Mouse (Mus musculus): ENCODE results near the gene Pde1b. TPM values are rescaled to one million over a fixed set of nuclear protein-coding genes. Genes with fewer than 3 reads are reported as not detected.

Gene Pde1b
- total and polyA plus RNA-seq, 2 experiments from 2014 or later = 0.88 to 1.3 TPM

DNA sequence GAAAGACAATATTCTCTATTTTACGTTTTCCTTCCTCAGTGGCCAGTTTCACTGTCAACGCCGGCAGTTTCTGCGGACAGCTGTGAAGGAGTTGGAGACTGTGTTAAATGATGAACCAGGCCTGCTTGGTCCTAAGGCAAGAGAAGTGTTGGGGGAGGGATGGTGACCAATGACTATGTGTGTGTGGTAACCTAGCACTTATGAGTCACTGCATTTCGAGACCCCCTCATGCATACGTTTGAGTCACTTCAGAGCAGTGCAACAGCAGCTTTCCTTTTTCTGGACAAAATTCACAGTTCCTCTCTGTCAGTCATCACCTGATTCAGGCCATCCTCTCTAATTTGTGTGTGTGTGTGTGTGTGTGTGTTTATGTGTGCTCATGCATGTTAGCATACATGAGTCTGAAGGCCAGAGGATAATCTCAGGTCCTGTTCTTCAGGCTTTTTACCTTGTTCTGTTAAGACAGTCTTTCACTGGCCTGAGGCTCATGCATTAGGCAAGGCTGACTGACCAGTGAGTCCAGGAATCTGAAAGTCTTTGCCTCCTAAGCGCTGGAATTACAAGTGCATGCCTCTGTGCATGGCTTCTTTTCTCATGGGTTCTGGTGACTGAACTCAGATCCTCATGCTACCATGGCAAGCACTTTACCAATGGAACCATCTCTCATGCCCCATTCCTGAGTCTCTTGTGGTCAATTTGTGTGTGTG, 31.2 kb upstream of the Pde1b start:
- Histone ChIP-seq H3K9me3 (replicated peaks; ENCODE audit: control insufficient read depth, low read length) (no peaks in the 10 kb centered on the region), H3K9ac (replicated peaks; ENCODE audit: low read depth, low read length) (no peak overlapping the region), H3K36me3 (replicated peaks; ENCODE audit: control insufficient read depth, insufficient read depth, low read length) (no peaks in the 10 kb centered on the region), H3K4me1 (ENCODE audit: control insufficient read depth, insufficient read depth) (no peaks in the 10 kb centered on the region), H3K27me3 (ENCODE audit: control insufficient read depth, insufficient read depth, low read length) (no peaks in the 10 kb centered on the region), H3K27ac (ENCODE audit: low read depth) (no peak overlapping the region), H3K4me3 (ENCODE audit: low read depth, low read length) (no peak overlapping the region), H3K4me2 (ENCODE audit: low read depth, low read length) (no peak overlapping the region)
- TF ChIP-seq EP300 (IDR thresholded peaks at IDR 0.05; ENCODE audit: low read depth) (no peak), CTCF (IDR thresholded peaks at IDR 0.05; ENCODE audit: low read depth) (no peak)
- no peak for DNase-seq (ENCODE audit: low spot score)
- WGBS = 76% methylated on average over 7 of the region's 7 CpGs
- no peak for ATAC-seq (ENCODE audit: insufficient read depth, low read depth)

DNA sequence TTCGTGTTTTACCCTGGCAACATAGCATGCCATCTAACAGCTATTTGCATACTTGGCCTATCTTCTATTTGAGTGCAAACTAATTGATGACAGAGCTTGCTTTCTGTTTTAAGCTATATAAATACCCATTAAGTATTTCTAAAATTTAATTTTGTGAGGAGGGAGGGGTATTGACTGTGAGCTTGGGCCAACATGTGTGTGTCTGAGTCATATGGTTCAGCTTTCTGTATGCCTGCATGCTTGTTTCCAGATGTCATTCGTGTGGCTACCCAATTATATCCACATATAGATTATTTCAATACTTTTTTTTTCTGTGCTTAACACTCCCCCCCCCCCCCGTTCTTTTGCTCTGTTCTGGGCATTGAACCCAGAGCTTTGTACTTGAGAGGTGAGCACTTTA, 30.6 kb upstream of the Pde1b start:
- H3K27ac ChIP-seq (ENCODE audit: low read depth) = no peak overlapping the region
- H3K4me2 ChIP-seq (ENCODE audit: low read depth, low read length) = no peak overlapping the region
- no peak overlapping the region for H3K4me3 ChIP-seq (ENCODE audit: low read depth, low read length)
- no peaks in the 10 kb centered on the region for H3K36me3 ChIP-seq (replicated peaks; ENCODE audit: control insufficient read depth, insufficient read depth, low read length)
- no peak overlapping the region for H3K9ac ChIP-seq (replicated peaks; ENCODE audit: low read depth, low read length)
- no peaks in the 10 kb centered on the region for H3K9me3 ChIP-seq (replicated peaks; ENCODE audit: control insufficient read depth, low read length)
- no peak for TF ChIP-seq EP300 (IDR thresholded peaks at IDR 0.05; ENCODE audit: low read depth)
- no peak for TF ChIP-seq CTCF (IDR thresholded peaks at IDR 0.05; ENCODE audit: low read depth)
- H3K27me3 ChIP-seq (ENCODE audit: control insufficient read depth, insufficient read depth, low read length) = no peaks in the 10 kb centered on the region
- no peaks in the 10 kb centered on the region for H3K4me1 ChIP-seq (ENCODE audit: control insufficient read depth, insufficient read depth)
- ATAC-seq (ENCODE audit: insufficient read depth, low read depth) (no peak), DNase-seq (ENCODE audit: low spot score) (no peak)
- WGBS = 74% methylated on average over 3 of the region's 3 CpGs

GRCm38 (mm10) chr15:103473182-103473581, 29.7 kb upstream of the Pde1b start:
- no peaks in the 10 kb centered on the region for H3K4me1 ChIP-seq (ENCODE audit: control insufficient read depth, insufficient read depth)
- H3K27me3 ChIP-seq (ENCODE audit: control insufficient read depth, insufficient read depth, low read length) = no peaks in the 10 kb centered on the region
- no peak overlapping the region for H3K9ac ChIP-seq (replicated peaks; ENCODE audit: low read depth, low read length)
- no peak overlapping the region for H3K4me3 ChIP-seq (ENCODE audit: low read depth, low read length)
- DNase-seq (ENCODE audit: low spot score) (no peak), ATAC-seq (ENCODE audit: insufficient read depth, low read depth) (no peak)
- no peak for TF ChIP-seq CTCF (IDR thresholded peaks at IDR 0.05; ENCODE audit: low read depth)
- TF ChIP-seq EP300 (IDR thresholded peaks at IDR 0.05; ENCODE audit: low read depth) = no peak
- WGBS = 84% methylated on average over 7 of the region's 7 CpGs
- no peak overlapping the region for H3K4me2 ChIP-seq (ENCODE audit: low read depth, low read length)
- H3K27ac ChIP-seq (ENCODE audit: low read depth) = no peak overlapping the region
- no peaks in the 10 kb centered on the region for H3K36me3 ChIP-seq (replicated peaks; ENCODE audit: control insufficient read depth, insufficient read depth, low read length)
- H3K9me3 ChIP-seq (replicated peaks; ENCODE audit: control insufficient read depth, low read length) = no peaks in the 10 kb centered on the region

GRCm38 (mm10) chr15:103473769-103474168, 29.1 kb upstream of the Pde1b start:
- 86% methylated on average over 5 of the region's 5 CpGs for WGBS
- DNase-seq (ENCODE audit: low spot score) (no peak), ATAC-seq (ENCODE audit: insufficient read depth, low read depth) (no peak)
- Histone ChIP-seq H3K4me3 (ENCODE audit: low read depth, low read length) (no peak overlapping the region), H3K9me3 (replicated peaks; ENCODE audit: control insufficient read depth, low read length) (no peaks in the 10 kb centered on the region), H3K9ac (replicated peaks; ENCODE audit: low read depth, low read length) (no peak overlapping the region), H3K4me2 (ENCODE audit: low read depth, low read length) (no peak overlapping the region), H3K27me3 (ENCODE audit: control insufficient read depth, insufficient read depth, low read length) (no peaks in the 10 kb centered on the region), H3K36me3 (replicated peaks; ENCODE audit: control insufficient read depth, insufficient read depth, low read length) (no peaks in the 10 kb centered on the region), H3K27ac (ENCODE audit: low read depth) (no peak overlapping the region), H3K4me1 (ENCODE audit: control insufficient read depth, insufficient read depth) (no peaks in the 10 kb centered on the region)
- TF ChIP-seq EP300 (IDR thresholded peaks at IDR 0.05; ENCODE audit: low read depth) (no peak), CTCF (IDR thresholded peaks at IDR 0.05; ENCODE audit: low read depth) (no peak)

DNA sequence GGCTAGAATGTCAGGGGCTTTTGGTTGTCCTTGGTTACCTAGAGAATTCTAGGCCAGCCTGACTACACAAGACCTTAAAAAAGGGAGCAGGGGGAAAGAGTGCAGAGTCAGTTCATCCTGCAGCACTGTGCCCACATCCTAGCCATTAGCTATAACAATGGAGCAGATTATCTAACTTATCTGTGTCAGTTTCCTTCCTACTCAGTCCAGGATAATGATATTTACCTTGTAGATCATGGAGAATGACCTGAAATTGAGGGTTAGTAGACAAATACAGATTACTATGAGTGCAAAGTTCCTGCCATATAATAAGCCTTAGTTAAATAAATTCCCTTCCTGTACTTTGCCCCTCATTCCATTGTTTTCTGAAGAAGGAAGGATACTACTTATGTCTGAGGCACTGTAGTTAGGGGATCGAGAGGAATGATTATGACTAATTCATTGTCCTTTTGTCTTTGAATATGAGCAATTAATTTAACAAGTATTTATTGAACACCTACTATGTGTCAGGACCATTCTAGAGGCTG, 23.7 kb upstream of the Pde1b start:
- ATAC-seq (ENCODE audit: insufficient read depth, low read depth) (no peak), DNase-seq (ENCODE audit: low spot score) (no peak)
- Histone ChIP-seq H3K4me2 (ENCODE audit: low read depth, low read length) (no peak overlapping the region), H3K9ac (replicated peaks; ENCODE audit: low read depth, low read length) (no peak overlapping the region), H3K36me3 (replicated peaks; ENCODE audit: control insufficient read depth, insufficient read depth, low read length) (no peaks in the 10 kb centered on the region), H3K4me3 (ENCODE audit: low read depth, low read length) (no peak overlapping the region), H3K9me3 (replicated peaks; ENCODE audit: control insufficient read depth, low read length) (no peaks in the 10 kb centered on the region), H3K4me1 (ENCODE audit: control insufficient read depth, insufficient read depth) (no peaks in the 10 kb centered on the region), H3K27me3 (ENCODE audit: control insufficient read depth, insufficient read depth, low read length) (no peaks in the 10 kb centered on the region), H3K27ac (ENCODE audit: low read depth) (no peak overlapping the region)
- no peak for TF ChIP-seq EP300 (IDR thresholded peaks at IDR 0.05; ENCODE audit: low read depth)
- WGBS = 50% methylated on average over 1 of the region's 1 CpGs

DNA sequence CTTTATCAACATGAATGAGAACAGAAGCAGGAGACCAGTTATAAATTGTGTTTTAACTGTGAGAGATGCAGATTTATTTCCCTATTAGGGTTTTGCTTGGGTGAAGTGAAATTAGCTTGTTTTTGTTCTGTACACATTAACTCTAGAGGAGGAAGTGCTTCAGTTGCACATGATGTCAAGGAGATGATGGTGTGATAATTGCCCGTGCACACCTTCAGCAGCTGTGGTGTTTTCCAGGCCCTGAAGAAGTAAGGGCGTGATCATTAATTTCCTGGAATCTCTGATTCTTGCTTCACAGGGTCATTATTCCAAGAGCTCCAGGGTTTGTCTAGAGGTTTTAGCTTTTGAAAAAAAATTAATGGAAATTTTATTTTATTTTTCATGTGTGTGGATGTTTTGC, 22.7 kb upstream of the Pde1b start:
- Histone ChIP-seq H3K36me3 (replicated peaks; ENCODE audit: control insufficient read depth, insufficient read depth, low read length) (no peaks in the 10 kb centered on the region), H3K27ac (ENCODE audit: low read depth) (no peak overlapping the region), H3K4me1 (ENCODE audit: control insufficient read depth, insufficient read depth) (no peaks in the 10 kb centered on the region), H3K4me2 (ENCODE audit: low read depth, low read length) (no peak overlapping the region), H3K9me3 (replicated peaks; ENCODE audit: control insufficient read depth, low read length) (no peaks in the 10 kb centered on the region), H3K9ac (replicated peaks; ENCODE audit: low read depth, low read length) (no peak overlapping the region), H3K27me3 (ENCODE audit: control insufficient read depth, insufficient read depth, low read length) (no peaks in the 10 kb centered on the region), H3K4me3 (ENCODE audit: low read depth, low read length) (no peak overlapping the region)
- DNase-seq (ENCODE audit: low spot score) (no peak), ATAC-seq (ENCODE audit: insufficient read depth, low read depth) (no peak)
- no peak for TF ChIP-seq CTCF (IDR thresholded peaks at IDR 0.05; ENCODE audit: low read depth)
- TF ChIP-seq EP300 (IDR thresholded peaks at IDR 0.05; ENCODE audit: low read depth) = no peak
- WGBS = 73% methylated on average over 2 of the region's 2 CpGs
